Mouse (Mus musculus): ENCODE measurements around the gene Noct. TPM values are rescaled to one million over a fixed set of nuclear protein-coding genes. Genes with fewer than 3 reads are reported as not detected.
"Not testable (repeated sequence)": the region's sequence is repeated elsewhere in the genome, so short reads cannot be mapped to it uniquely, and the experiment has no call there.

The Noct gene
- polyA plus RNA-seq (2014; fragmentation: Nextera tagmentation; extraction: Ambion mirVana), result 15.1 TPM in 2 replicates

DNA sequence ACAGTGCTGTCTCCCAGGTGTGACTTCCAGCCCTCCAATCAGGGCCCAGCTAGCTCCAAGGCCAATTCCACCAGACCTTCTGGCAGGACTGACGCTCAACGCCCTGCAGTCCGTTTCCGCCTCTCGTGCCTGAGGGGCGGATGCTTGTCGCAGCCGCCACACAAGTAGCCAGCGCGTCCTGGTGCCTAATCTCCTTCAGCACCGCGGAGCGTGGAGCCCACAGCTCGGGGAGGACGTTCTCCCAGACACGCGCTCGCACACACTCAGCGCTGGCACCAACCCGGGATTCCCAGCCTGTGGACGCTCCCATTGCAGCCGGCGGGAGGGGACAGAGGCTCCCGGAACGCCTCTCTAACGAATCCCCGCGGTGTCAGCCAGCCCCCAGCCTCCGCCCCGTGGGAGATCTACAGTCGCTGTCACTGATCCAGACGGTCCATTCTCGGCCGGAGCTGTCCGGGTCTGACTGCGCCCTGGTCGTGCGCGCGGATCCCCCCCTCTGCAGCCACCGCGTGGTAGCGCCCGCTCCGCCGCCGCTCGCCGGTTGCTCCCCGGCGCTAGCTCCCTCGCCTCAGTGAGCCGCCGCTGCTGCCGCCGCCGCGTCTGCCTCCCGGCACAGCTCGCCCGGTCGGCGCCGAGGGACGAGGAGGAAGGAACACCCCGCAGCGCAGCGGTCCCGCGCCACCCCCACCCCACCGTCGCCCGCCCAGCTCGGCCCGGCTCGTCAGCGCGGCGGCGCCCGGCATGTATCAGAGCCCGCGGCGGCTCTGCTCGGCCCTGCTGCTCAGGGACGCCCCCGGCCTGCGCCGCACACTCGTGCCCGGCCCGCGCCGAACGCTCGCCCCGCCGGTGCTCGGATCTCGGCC lies at the start of gene Noct:
Noct (plus strand) TSS at position 85 of the 863 bp plus-strand sequence.
- H3K4me1 ChIP-seq (ENCODE audit: control insufficient read depth, insufficient read depth, low read length), result no peaks in the 10 kb centered on the region
- ATAC-seq (ENCODE audit: insufficient read depth, low FRiP score, low TSS enrichment) (peak; percentile 94), DNase-seq (ENCODE audit: low spot score) (peak; percentile 91)
- H3K27ac ChIP-seq (ENCODE audit: low read depth, low read length), result peak within 1 kb of the TSS; percentile 94
- no peaks in the 10 kb centered on the region for H3K36me3 ChIP-seq (ENCODE audit: control insufficient read depth, insufficient read depth, low read length)
- H3K4me2 ChIP-seq (ENCODE audit: low read depth), result peak within 1 kb of the TSS; percentile 70
- WGBS, result 0% methylated on average over 87 of the region's 100 CpGs
- H3K9me3 ChIP-seq (ENCODE audit: control insufficient read depth, low read length), result no peaks in the 10 kb centered on the region
- peak within 1 kb of the TSS; percentile 88 for H3K4me3 ChIP-seq (ENCODE audit: low read depth, low read length)
- H3K27me3 ChIP-seq (ENCODE audit: control insufficient read depth, insufficient read depth, low read length), result no peaks in the 10 kb centered on the region
- H3K9ac ChIP-seq (ENCODE audit: low read length), result peak within 1 kb of the TSS; percentile 92

DNA sequence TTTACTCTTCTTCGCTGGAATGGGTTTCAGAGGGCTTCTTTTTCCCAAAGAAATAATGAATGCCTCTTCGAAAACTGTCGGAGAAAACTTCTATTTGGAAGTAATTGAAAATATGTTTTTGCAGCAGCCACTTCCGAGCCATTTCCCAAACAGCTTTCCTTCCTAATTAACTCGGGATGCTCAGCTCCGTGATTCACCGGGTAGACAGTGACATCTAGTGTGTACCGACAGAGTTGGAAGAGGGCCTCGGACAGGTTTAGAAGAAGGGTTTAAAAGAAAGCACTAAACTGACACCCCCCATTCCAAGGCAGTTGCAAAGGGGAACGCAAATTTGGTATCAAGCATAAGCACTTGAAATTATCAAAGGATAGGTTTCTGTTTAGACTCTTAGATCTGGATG lies 46.1 kb upstream of the Noct start:
- Histone ChIP-seq H3K4me3 (ENCODE audit: low read depth, low read length) (no peak overlapping the region), H3K4me1 (ENCODE audit: control insufficient read depth, insufficient read depth, low read length) (no peaks in the 10 kb centered on the region), H3K9me3 (ENCODE audit: control insufficient read depth, low read length) (no peaks in the 10 kb centered on the region), H3K27me3 (ENCODE audit: control insufficient read depth, insufficient read depth, low read length) (no peaks in the 10 kb centered on the region), H3K9ac (ENCODE audit: low read length) (no peak overlapping the region), H3K36me3 (ENCODE audit: control insufficient read depth, insufficient read depth, low read length) (no peaks in the 10 kb centered on the region), H3K4me2 (ENCODE audit: low read depth) (no peak overlapping the region), H3K27ac (ENCODE audit: low read depth, low read length) (no peak overlapping the region)
- 46% methylated on average over 10 of the region's 10 CpGs for WGBS
- no peak for DNase-seq (ENCODE audit: low spot score)
- no peak for ATAC-seq (ENCODE audit: insufficient read depth, low FRiP score, low TSS enrichment)

- no peak overlapping the region for H3K4me2 ChIP-seq (ENCODE audit: low read depth)
- ATAC-seq (ENCODE audit: insufficient read depth, low FRiP score, low TSS enrichment) (no peak), DNase-seq (ENCODE audit: low spot score) (no peak)
- no peaks in the 10 kb centered on the region for H3K36me3 ChIP-seq (ENCODE audit: control insufficient read depth, insufficient read depth, low read length)
- no peaks in the 10 kb centered on the region for H3K4me1 ChIP-seq (ENCODE audit: control insufficient read depth, insufficient read depth, low read length)
- WGBS, result 90% methylated on average over 6 of the region's 6 CpGs
- H3K27me3 ChIP-seq (ENCODE audit: control insufficient read depth, insufficient read depth, low read length), result no peaks in the 10 kb centered on the region
- H3K4me3 ChIP-seq (ENCODE audit: low read depth, low read length), result no peak overlapping the region
- H3K9ac ChIP-seq (ENCODE audit: low read length), result no peak overlapping the region
- no peak overlapping the region for H3K27ac ChIP-seq (ENCODE audit: low read depth, low read length)
- no peaks in the 10 kb centered on the region for H3K9me3 ChIP-seq (ENCODE audit: control insufficient read depth, low read length)
Measured at GRCm38 (mm10) chr3:51179460-51180146, 44.6 kb upstream of the Noct start.

DNA sequence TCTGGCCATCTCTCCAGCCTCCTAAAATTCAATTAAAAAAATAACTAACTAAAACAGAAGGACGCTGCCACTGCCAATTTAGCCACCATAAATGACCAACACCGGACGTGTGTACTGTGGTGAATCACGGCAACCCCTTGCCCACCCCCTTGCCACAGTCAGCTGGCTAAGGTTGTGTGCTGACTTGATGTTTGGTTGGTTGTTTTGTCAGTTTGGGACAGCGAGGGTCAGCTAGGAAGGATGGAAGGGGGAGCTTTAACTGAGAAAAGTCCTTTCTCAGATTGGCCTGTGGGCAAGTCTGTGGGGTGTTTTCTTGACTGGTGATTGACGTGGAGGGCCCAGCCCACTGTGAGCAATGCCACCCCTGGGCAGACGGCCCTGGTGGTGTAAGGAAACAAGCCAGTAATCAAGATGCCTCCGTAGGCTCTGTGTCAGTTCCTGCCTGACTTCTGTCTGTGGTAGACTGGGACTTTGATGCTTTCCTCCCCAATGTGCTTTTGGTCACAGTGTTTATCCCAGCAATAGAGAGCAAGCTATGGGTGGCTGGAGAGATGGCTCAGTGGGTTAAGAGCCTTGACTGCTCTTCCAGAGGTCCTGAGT lies 43.8 kb upstream of the Noct start:
- Histone ChIP-seq H3K4me1 (ENCODE audit: control insufficient read depth, insufficient read depth, low read length) (no peaks in the 10 kb centered on the region), H3K4me2 (ENCODE audit: low read depth) (no peak overlapping the region), H3K4me3 (ENCODE audit: low read depth, low read length) (no peak overlapping the region), H3K9ac (ENCODE audit: low read length) (no peak overlapping the region), H3K9me3 (ENCODE audit: control insufficient read depth, low read length) (no peaks in the 10 kb centered on the region), H3K27ac (ENCODE audit: low read depth, low read length) (no peak overlapping the region), H3K36me3 (ENCODE audit: control insufficient read depth, insufficient read depth, low read length) (no peaks in the 10 kb centered on the region), H3K27me3 (ENCODE audit: control insufficient read depth, insufficient read depth, low read length) (no peaks in the 10 kb centered on the region)
- 81% methylated on average over 8 of the region's 8 CpGs for WGBS
- ATAC-seq (ENCODE audit: insufficient read depth, low FRiP score, low TSS enrichment) (no peak), DNase-seq (ENCODE audit: low spot score) (no peak)

DNA sequence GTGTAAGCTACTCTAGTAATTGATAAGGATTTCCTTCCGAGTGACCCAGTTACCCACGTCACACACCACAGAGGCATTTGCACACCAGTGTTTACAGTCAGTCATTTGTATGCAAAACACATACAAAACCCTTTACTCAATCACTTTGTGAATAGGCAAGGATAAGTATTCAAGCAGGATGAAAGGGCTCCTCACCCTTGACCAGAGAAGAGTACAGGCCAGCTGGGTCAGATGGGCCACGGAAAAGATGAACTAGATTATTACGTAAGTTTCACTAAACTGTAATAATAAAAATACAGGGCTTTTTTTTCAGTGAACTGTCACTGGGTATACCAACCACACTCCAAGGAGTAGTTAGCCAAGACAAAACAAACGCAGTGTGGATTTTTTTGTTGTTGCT lies 41.8 kb upstream of the Noct start:
- Histone ChIP-seq H3K4me1 (ENCODE audit: control insufficient read depth, insufficient read depth, low read length) (no peaks in the 10 kb centered on the region), H3K9ac (ENCODE audit: low read length) (no peak overlapping the region), H3K4me3 (ENCODE audit: low read depth, low read length) (no peak overlapping the region), H3K4me2 (ENCODE audit: low read depth) (no peak overlapping the region), H3K27me3 (ENCODE audit: control insufficient read depth, insufficient read depth, low read length) (no peaks in the 10 kb centered on the region), H3K9me3 (ENCODE audit: control insufficient read depth, low read length) (no peaks in the 10 kb centered on the region), H3K36me3 (ENCODE audit: control insufficient read depth, insufficient read depth, low read length) (no peaks in the 10 kb centered on the region), H3K27ac (ENCODE audit: low read depth, low read length) (no peak overlapping the region)
- ATAC-seq (ENCODE audit: insufficient read depth, low FRiP score, low TSS enrichment) (no peak; the same call in 1 of the 2 replicates), DNase-seq (ENCODE audit: low spot score) (no peak)
- 58% methylated on average over 5 of the region's 5 CpGs for WGBS

DNA sequence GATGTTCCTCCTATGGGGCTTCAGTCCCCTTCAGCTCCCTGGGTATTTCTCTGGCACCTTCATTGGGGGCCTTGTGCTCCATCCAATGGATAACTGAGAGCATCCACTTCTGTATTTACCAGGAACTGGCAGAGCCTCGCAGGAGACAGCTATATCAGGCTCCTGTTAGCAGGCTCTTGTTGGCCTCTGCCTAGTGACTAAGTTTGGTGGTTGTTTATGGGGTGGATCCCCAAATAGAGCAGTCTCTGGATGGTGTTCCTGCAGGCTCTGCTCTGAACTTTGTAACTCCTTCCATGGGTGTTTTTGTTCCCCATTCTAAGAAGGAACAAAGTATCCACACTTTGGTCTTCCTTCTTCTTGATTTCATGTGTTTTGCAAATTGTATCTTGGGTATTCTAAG lies 40.7 kb upstream of the Noct start:
- H3K4me3 ChIP-seq (ENCODE audit: low read depth, low read length); H3K4me2 ChIP-seq (ENCODE audit: low read depth); H3K9me3 ChIP-seq (ENCODE audit: control insufficient read depth, low read length); H3K4me1 ChIP-seq (ENCODE audit: control insufficient read depth, insufficient read depth, low read length); H3K27me3 ChIP-seq (ENCODE audit: control insufficient read depth, insufficient read depth, low read length); H3K36me3 ChIP-seq (ENCODE audit: control insufficient read depth, insufficient read depth, low read length); H3K27ac ChIP-seq (ENCODE audit: low read depth, low read length); ATAC-seq (ENCODE audit: insufficient read depth, low FRiP score, low TSS enrichment); DNase-seq (ENCODE audit: low spot score); H3K9ac ChIP-seq (ENCODE audit: low read length): not testable (repeated sequence)
- WGBS, result 87% methylated on average over 1 of the region's 1 CpGs

DNA sequence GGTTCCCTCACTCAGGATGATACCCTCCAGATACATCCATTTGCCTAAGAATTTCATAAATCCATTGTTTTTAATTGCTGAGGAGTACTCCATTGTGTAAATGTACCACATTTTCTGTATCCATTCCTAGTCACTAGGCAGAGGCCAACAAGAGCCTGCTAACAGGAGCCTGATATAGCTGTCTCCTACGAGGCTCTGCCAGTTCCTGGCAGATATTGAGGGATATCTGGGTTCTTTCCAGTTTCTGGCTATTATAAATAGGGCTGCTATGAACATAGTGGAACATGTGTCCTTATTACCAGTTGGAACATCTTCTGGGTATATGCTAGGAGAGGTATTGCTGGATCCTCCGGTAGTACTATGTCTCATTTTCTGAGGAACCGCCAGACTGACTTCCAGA lies 40.3 kb upstream of the Noct start:
- ATAC-seq (ENCODE audit: insufficient read depth, low FRiP score, low TSS enrichment), result not testable (repeated sequence)

DNA sequence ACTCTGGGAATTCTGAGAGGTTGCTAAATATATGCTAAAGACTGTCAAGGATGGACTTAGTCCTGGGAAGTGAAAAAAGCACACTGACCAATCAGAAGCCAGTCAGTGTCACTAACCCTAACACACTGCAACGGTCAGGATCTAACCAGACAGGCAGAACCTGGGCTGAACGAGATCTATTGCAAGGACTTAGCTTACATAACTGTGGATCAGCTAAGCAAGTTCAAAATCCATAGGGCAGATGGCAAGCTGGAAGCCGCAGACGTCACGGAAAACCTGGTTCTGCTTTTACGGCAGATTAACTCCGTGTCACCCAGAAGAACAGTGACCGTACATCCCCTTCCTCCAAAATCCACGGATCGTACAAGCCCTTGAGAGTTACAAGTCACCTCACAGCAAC lies 39.5 kb upstream of the Noct start:
- DNase-seq (ENCODE audit: low spot score) (no peak), ATAC-seq (ENCODE audit: insufficient read depth, low FRiP score, low TSS enrichment) (no peak)
- Histone ChIP-seq H3K9me3 (ENCODE audit: control insufficient read depth, low read length) (no peaks in the 10 kb centered on the region), H3K36me3 (ENCODE audit: control insufficient read depth, insufficient read depth, low read length) (no peaks in the 10 kb centered on the region), H3K27me3 (ENCODE audit: control insufficient read depth, insufficient read depth, low read length) (no peaks in the 10 kb centered on the region), H3K4me3 (ENCODE audit: low read depth, low read length) (no peak overlapping the region), H3K27ac (ENCODE audit: low read depth, low read length) (no peak overlapping the region), H3K9ac (ENCODE audit: low read length) (no peak overlapping the region), H3K4me2 (ENCODE audit: low read depth) (no peak overlapping the region), H3K4me1 (ENCODE audit: control insufficient read depth, insufficient read depth, low read length) (no peaks in the 10 kb centered on the region)
- WGBS, result 72% methylated on average over 10 of the region's 10 CpGs

More for the DNA sequence above, 40.3 kb upstream of the Noct start:
- H3K9ac ChIP-seq (ENCODE audit: low read length); H3K4me3 ChIP-seq (ENCODE audit: low read depth, low read length); H3K9me3 ChIP-seq (ENCODE audit: control insufficient read depth, low read length); DNase-seq (ENCODE audit: low spot score); H3K27ac ChIP-seq (ENCODE audit: low read depth, low read length); H3K4me1 ChIP-seq (ENCODE audit: control insufficient read depth, insufficient read depth, low read length); H3K36me3 ChIP-seq (ENCODE audit: control insufficient read depth, insufficient read depth, low read length); H3K27me3 ChIP-seq (ENCODE audit: control insufficient read depth, insufficient read depth, low read length); H3K4me2 ChIP-seq (ENCODE audit: low read depth): not testable (repeated sequence)
- WGBS, result 90% methylated on average over 3 of the region's 3 CpGs
